Mouse (Mus musculus): ENCODE measurements around the gene Gm3417. TPM values are rescaled to one million over a fixed set of nuclear protein-coding genes. Genes with fewer than 3 reads are reported as not detected.
"Not testable (repeated sequence)": the region's sequence is repeated elsewhere in the genome, so short reads cannot be mapped to it uniquely, and the experiment has no call there.

The Gm3417 gene
- total RNA-seq, 2 experiments from 2014 or later: not detected

GRCm38 (mm10) chr17:14959979-14960378, 18.6 kb downstream of the Gm3417 start:
- DNase-seq (ENCODE audit: low spot score): no peak

GRCm38 (mm10) chr17:14958686-14959327, 19.8 kb downstream of the Gm3417 start:
- DNase-seq (ENCODE audit: low spot score): no peak

GRCm38 (mm10) chr17:14953452-14953851, 25.1 kb downstream of the Gm3417 start:
- no peak for DNase-seq (ENCODE audit: low spot score)

GRCm38 (mm10) chr17:14949161-14949827, 29.3 kb downstream of the Gm3417 start:
- no peak for DNase-seq (ENCODE audit: low spot score)

- no peak for DNase-seq (ENCODE audit: low spot score)
Observed at GRCm38 (mm10) chr17:14944551-14944950, 34.0 kb downstream of the Gm3417 start.

GRCm38 (mm10) chr17:14943729-14944059, 34.9 kb downstream of the Gm3417 start:
- DNase-seq (ENCODE audit: low spot score): no peak

GRCm38 (mm10) chr17:14943009-14943728, 35.4 kb downstream of the Gm3417 start, which contains the start of the genes Wdr27 and 1600012H06Rik:
Gene Wdr27 (minus strand): TSS chr17:14943158.
Gene 1600012H06Rik (plus strand): TSS chr17:14943184.
- DNase-seq (ENCODE audit: low spot score): peak; percentile 99

- not testable (repeated sequence) for DNase-seq (ENCODE audit: low spot score)
Observed at GRCm38 (mm10) chr17:14942181-14942580, 36.4 kb downstream of the Gm3417 start.

GRCm38 (mm10) chr17:14935841-14936605, 42.6 kb downstream of the Gm3417 start:
- DNase-seq (ENCODE audit: low spot score): peak; percentile 56

- not testable (repeated sequence) for DNase-seq (ENCODE audit: low spot score)
Observed at GRCm38 (mm10) chr17:14935280-14935679, 43.3 kb downstream of the Gm3417 start.

- no peak for DNase-seq (ENCODE audit: low spot score)
Observed at GRCm38 (mm10) chr17:14931469-14931868, 47.1 kb downstream of the Gm3417 start.

GRCm38 (mm10) chr17:14930697-14931096, 47.9 kb downstream of the Gm3417 start:
- no peak for DNase-seq (ENCODE audit: low spot score)

- DNase-seq (ENCODE audit: low spot score): no peak
Observed at GRCm38 (mm10) chr17:14928631-14929030, 50.0 kb downstream of the Gm3417 start.

GRCm38 (mm10) chr17:14927644-14928218, 50.9 kb downstream of the Gm3417 start:
- DNase-seq (ENCODE audit: low spot score): no peak

- no peak for DNase-seq (ENCODE audit: low spot score)
Observed at GRCm38 (mm10) chr17:14921582-14921981, 57.0 kb downstream of the Gm3417 start.

GRCm38 (mm10) chr17:14917866-14918265, 60.7 kb downstream of the Gm3417 start:
- no peak for DNase-seq (ENCODE audit: low spot score)

- DNase-seq (ENCODE audit: low spot score): no peak
Observed at GRCm38 (mm10) chr17:14914401-14914800, 64.2 kb downstream of the Gm3417 start.

Measured in gastrocnemius, adult 18-20 months (tissue).